Mouse (Mus musculus) kidney, adult 2 months (tissue): ENCODE results near the gene Fbxo4.

Source experiments
- CTCF ChIP-seq: fragments of 200-500 bp; conservative IDR thresholded peaks from 2 replicates; pipeline ENCODE4 v1.5.1; 2011; ENCODE audit warnings: low read depth, mild to moderate bottlenecking, control low read depth, low read length, moderate library complexity, mixed read lengths; ENCODE audit not compliant: insufficient read depth, insufficient read length
- POLR2A ChIP-seq: fragments of 200-500 bp; IDR thresholded peaks from one replicate; pipeline ENCODE4 v1.6.1; 2011; ENCODE audit warnings: low read depth, low read length, control low read depth

GRCm38 (mm10) chr15:3996267-3997010 is 17.1 kb upstream of the Fbxo4 start:
- TF ChIP-seq CTCF (no peak), POLR2A (no peak)
